Mouse (Mus musculus) embryonic fibroblast, embryonic 13.5 days (primary cell): Measurements from ENCODE around the gene Usp33.

Experiments
- CTCF ChIP-seq: IDR thresholded peaks from 2 replicates; pipeline ENCODE4 v1.5.1; 2011; ENCODE audit warnings: mild to moderate bottlenecking, control low read depth, low read length, moderate library complexity, borderline replicate concordance; ENCODE audit not compliant: insufficient read depth
- POLR2A ChIP-seq: IDR thresholded peaks from 2 replicates; pipeline ENCODE4 v1.6.1; 2011; ENCODE audit warnings: low read depth, mild to moderate bottlenecking, control low read depth, low read length, moderate library complexity

- TF ChIP-seq POLR2A (no peak), CTCF (no peak)
Measured at GRCm38 (mm10) chr3:152321765-152322547, 24.3 kb upstream of the Usp33 start.
